Mouse (Mus musculus) heart, postnatal 36 days (tissue): Measurements from ENCODE around the gene Alox12. TPM values are rescaled to one million over a fixed set of nuclear protein-coding genes. Genes with fewer than 3 reads are reported as not detected.
A peak's percentile ranks its signal among the peaks of the same experiment; 100 is the strongest.

ENCODE experiments used
- DNase-seq, 2 experiments: peaks; one replicate each; pipeline ENCODE4 v3.0.0; 2021 to 2022
- intact Hi-C: fragments of 180-260 bp; cut with DNase I; formaldehyde crosslinking; loops from one replicate; pipeline ENCODE4 v1.15.1; 2025
- total RNA-seq, 2 experiments: library from RNA; stranded (reverse); gene quantifications; 2 replicates each; pipeline ENCODE4 v1.2.3; 2021

Gene Alox12
- total RNA-seq, 2 experiments from 2014 or later = 2.5 to 3.7 TPM

DNA sequence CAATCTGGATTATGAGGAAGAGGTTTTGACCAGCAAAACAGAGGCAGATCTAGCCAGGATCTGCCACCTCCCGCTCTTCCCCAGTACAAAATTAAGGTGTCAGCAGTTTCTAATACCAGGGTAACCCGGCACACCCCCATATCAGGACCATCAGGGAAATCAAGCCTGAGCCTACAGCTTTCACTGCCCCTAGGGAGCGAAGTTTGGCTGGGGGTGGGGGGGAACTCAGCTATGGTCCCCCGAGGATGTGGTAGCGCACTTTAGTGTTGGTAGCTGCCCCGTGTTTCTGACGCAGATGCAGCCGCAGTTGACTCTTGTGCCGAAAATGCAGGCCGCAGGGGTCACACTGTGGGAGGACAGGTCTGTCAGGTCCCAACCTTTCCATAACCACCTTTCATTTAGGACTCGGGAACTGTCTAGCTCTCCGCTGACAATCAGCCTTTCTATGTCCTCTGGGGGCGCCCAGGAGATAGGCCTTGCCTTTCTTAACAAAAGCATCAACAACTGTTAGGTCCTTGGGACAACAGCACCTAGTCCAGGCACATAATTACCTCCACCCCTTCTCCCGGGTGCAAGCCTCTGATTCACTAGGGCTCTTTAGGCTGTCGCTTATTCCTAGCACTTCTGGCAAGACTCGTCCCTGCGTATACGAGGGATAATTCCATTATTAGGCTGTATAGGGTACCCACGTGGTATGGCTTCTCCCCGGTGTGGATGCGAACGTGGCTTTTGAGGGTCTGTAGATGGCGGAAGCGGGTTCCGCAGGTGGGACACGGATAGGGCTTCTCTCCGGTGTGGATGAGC is 29.2 kb downstream of the Alox12 start:
- peak in 1 of 2 experiments; percentile 16 for DNase-seq

DNA sequence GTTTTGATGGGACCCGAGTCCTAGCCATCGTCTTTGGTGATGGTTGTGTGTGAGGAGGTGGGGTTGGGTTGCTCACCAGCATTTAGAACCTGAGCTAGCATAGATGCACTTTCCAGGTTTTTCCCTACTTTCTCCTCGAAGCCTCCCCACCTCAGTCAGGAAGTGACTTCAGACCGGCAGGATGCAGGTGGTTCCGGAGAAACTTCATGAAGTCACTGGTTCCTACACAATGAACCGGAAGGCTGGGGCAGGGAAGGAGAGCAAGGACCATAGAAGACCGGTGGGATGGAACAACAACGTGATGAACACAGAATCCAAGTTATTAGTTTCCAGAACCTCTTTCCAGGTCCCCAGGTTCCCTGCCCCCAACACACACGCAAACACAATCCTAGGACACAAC is 31.4 kb downstream of the Alox12 start:
- intact Hi-C loops = no loop called here
- DNase-seq = peak in 1 of 2 experiments; percentile 60

More for the DNA sequence above, 29.2 kb downstream of the Alox12 start:
- intact Hi-C loops = no loop called here

DNA sequence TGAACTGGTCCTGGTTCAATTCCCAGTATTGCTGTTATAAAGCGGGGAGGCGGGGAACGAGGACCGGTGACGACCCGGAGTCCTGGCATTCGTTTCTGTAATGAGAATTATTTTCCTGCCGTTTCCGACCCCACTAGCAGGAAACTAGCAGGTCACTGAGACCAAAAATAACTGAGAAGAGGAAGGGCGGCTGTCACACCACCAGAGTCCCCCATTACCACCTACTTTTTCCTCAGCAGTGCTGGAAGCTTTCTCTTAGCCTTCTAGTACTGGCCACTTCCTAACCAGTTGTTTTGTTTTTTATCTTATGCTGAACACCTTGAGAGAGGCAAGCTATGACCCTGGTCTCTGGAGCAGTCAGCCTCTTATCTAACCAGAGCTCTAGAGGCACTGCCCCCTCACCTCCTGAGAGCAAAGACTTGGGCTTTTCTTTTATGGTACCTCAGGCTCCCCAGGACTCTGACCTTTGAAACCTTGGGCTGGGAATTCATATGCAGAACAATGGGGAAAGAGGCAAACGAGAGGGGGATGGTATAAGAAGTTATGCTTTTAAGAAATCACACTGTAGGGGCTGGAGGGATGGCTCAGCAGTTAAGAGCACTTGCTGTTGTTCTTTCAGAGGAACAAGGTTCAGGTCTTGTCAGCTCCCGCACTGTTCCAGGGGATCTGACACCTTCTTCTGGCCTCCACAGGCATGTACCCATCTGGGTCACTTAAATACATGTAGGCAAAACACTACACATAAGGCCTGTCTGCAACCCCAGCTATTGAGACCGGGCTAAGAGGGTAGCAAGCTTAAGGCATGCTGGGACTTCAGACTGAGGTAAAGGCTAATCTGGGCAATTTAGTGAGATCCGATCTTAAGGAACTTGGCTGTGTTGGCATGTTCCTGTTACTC is 33.3 kb downstream of the Alox12 start:
- intact Hi-C loops = loop anchor here (1.0 kb wide), 1 partner anchor 8 kb away; no protein-coding TSS in a partner anchor

DNA sequence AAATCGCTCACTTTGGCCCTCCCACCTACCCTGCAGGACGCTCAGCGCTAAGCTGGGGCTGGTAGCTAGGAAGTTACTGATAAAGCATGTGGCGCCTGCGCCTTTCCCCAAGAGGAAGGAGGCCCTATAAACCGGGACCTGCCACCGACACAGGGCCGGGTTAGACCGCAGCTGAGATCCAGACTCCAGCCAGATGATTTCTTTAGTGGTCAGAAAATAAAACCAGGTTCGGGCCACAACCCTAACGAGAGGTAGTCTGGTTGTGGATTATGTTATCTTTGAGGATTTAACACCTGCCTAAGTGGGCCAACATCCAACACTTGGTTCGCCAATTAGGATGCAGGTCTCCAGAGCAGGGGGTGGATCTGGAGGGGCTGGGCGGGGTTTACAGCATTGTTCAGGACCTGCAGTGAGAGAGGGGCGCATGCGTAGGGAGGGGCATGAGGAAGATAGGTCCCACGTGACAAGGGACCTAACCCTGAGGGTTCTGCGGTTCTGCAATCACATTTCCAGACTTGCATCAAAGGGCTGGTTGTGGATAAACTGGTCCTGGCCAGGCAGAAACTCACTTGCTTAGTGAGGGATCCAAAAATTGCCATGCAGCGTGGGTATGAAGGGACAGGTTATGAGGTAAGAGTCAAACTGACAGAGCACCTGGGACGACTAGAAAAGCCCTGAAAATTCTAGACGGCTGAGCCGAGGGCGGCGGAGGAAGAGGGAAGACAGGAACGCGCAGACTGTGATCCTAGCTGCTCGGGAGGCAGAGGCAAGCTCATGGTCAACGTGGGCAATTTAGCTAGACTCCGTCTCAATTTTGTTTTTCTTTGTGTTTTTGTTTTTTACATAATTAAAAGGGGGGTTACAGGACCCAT is 34.2 kb downstream of the Alox12 start, which contains the start of gene Slc16a13:
Slc16a13 (minus strand) TSS at position 334 of the 872 bp plus-strand sequence.
- intact Hi-C loops = loop anchor here (1.0 kb wide), 1 partner anchor 9 kb away; no protein-coding TSS in a partner anchor
- peak; percentile 88 to 89 for DNase-seq

More for the DNA sequence above, 33.3 kb downstream of the Alox12 start:
- DNase-seq = peak in 1 of 2 experiments; percentile 48

DNA sequence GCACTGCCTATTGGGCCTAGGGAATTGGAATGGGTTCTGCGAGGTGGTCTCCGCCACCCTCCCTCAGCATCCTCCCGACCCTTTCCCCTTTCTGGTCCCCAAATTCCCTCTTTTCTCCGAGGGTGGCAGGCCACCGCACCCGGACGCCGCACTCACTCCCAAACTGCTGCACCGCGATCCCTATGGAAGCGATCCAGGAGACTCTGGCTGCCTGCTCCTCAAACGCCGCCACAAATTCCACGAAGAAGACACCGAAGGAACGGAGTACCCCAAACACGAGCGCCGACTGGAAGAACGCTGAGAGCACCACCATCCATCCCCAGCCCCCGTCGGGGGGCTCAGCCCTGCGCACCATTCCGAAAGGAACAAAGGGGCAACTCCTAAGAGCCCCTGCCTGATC is 34.8 kb downstream of the Alox12 start:
- no peak for DNase-seq
- intact Hi-C loops = no loop called here

DNA sequence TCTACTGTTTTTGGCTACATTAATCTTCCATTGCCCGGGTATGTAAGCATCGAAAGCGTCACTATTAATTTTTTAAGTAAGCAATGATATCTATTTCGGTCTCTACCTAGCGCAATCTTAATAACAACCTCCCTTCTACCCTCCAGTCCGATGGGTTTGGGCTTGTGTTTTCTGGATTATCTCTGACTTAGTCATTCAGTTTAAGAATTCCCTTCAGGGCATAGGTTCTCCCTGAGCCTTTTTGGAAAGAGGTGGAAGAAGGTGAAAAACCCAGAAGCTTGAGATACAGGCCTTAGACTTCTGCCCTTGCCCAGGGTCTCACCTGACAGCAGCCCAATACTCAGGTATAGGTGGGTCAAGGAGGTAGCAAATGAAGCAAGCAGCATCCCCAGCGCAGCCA is 35.3 kb downstream of the Alox12 start:
- intact Hi-C loops = loop anchor here (10.0 kb wide), 1 partner anchor 285 kb away; the partner anchor contains the start of gene Ybx2
- DNase-seq = no peak

DNA sequence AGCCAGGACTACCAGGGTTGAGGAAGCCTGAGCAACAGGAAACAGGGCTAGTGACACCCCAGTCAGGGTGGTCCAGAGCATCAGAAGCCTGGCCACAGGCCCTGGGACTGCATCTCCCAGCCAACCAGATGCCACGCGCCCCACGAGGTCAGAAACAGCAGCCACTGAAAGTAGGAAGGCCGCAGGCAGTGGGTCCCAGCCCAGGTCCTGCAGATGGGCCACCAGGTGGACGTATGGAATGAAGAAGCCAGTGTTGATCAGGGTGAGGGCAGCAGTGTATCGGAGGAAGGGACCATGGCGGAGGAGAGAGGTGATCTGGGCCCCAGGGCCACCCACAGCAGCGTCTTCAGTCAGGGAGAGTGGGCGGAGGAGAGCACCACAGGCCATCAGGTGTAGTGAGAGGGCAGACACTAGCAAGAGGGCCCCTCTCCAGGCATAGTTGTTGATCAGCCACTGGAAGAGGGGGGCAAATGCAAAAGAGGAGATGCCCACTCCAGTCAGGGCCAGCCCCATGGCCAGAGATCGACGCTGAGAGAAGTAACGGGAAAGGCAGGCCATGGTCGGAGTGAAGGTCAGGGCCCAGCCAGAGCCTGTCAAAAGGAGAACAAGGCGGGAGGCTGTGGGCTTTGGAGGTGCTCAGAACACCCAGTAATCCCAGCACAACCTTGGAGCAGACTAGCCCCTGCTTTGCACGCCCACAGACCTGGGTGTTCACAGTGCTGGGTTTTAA is 36.2 kb downstream of the Alox12 start:
- intact Hi-C loops = loop anchor here (10.0 kb wide), 1 partner anchor 284 kb away; the partner anchor contains the start of gene Ybx2

DNA sequence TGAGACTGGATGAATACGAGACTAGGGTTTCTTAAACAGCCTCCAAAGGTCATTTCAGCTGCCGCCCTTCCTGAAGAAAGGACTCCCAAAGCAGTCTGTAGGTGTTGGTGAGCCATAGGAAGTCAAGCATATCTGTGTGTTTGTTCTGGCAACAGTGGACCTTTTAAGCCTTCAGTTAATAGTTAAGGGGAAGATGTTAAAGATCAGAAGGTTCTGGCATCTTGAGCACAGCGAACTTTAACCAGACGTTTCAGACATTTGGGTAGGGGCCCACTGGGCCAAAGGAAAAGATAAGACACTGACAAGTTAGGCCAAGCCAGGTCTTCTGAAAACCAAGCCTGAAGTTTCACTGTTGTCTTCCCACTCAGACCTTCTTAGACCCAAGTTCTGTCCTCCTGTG is 37.1 kb downstream of the Alox12 start:
- no peak for DNase-seq
- intact Hi-C loops = loop anchor here (10.0 kb wide), 1 partner anchor 283 kb away; the partner anchor contains the start of gene Ybx2

More for the DNA sequence above, 36.2 kb downstream of the Alox12 start:
- no peak for DNase-seq

DNA sequence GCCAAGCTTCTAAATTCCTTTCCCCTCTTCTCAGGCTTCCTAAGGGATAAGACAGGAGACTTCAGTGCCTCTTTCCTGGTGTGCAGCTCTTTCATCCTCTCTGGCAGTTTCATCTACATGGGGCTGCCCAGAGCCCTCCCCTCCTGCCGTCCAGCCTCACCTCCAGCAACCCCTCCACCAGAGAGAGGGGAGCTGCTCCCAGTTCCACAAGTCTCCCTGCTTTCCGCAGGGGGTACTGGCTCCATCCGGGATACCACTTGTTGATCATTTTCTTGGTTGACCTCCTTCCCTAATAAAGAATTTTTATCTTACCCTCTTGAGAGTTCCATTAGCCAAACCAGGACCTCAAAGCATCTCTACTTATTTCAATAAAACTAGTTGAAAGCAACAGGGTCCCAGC is 39.0 kb downstream of the Alox12 start:
- intact Hi-C loops = loop anchor here (10.0 kb wide), 1 partner anchor 281 kb away; the partner anchor contains the start of gene Ybx2

DNA sequence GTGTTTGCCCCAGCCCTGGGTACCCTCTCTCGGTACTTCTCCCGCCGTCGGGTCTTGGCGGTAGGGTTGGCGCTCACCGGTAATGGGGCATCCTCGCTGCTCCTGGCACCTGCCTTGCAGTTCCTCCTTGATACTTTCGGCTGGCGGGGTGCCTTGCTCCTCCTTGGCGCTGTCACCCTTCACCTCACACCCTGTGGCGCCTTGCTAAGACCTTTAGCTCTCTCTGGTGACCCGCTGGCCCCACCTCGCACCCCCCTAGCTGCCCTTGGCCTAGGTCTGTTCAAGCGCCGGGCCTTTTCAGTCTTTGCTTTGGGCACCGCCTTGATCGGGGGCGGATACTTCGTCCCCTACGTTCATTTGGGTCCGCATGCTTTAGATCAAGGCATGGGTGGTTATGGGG is 39.9 kb downstream of the Alox12 start:
- no peak for DNase-seq
- intact Hi-C loops = loop anchor here (10.0 kb wide), 1 partner anchor 280 kb away; the partner anchor contains the start of gene Ybx2

More for the DNA sequence above, 39.0 kb downstream of the Alox12 start:
- DNase-seq = no peak

DNA sequence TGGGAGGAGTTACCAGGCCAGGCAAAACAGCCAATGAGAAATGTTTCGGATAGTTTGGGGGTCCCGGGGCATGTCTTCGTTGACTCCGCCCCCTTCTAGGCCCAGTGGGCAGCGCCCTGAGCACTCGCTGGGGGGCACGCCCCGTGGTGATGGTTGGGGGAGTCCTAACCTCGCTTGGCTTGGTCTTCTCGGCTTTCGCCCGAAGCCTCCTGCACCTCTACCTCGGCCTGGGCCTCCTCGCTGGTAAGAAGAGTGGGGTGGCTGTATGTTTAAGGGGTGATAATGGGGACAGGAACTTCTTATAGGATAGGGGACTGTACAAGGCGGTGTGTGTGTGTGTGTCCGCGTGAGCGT is 40.3 kb downstream of the Alox12 start:
- no peak for DNase-seq
- intact Hi-C loops = loop anchor here (10.0 kb wide), 1 partner anchor 280 kb away; the partner anchor contains the start of gene Ybx2

DNA sequence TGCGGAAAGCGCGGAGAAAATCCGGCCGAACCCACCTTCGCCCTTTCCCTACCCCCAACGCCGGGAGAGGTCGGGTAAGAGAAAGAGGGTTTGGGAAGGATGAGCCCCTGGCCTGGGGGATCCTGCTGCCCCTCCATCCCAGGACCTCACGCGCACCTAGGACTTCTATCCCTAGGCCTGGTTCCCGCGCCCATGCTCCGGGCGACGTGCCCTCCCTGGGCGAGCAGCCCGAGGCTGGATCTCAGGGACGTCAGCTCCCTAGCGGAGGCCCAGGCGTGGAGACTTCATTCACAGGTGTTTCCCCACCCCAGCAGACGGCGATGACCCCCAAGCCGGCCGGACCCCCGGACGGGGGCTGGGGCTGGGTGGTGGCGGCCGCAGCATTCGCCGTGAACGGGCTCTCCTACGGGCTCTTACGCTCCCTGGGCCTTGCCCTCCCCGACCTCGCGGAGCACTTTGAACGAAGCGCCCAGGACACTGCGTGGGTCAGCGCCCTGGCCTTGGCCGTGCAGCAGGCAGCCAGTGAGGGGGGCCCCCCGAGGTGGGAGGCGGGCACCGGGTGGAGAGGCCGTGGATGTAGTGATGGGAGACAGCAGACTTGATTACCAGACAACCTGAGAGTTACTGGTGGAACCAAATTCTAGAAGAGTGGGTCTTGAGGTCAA is 40.8 kb downstream of the Alox12 start:
- intact Hi-C loops = loop anchor here (10.0 kb wide), 1 partner anchor 280 kb away; the partner anchor contains the start of gene Ybx2
- DNase-seq = peak in 1 of 2 experiments; percentile 56

DNA sequence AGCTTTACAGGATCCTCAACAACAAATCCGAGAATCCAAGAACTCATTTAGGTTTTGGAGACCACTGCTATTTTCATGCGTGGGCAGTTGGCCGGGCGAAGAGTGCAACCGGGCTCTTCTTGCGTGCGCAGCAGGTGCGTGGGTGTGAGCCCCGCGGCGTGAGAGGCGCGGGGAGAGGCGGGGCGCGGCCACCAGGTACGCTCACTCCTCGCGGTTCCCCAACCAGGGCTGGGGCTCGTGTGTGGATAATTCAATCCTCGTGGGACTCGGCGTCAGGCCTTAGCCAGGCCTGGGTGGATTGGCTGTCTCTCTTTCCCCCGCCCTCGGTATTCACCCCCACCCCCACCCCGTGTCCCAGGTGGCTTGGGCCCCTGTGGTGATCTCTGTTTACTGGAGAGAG is 41.4 kb downstream of the Alox12 start:
- intact Hi-C loops = loop anchor here (1.0 to 10.0 kb wide), 2 partner anchors 138 to 279 kb away; partner anchors contain the start of gene Ybx2
- no peak for DNase-seq

DNA sequence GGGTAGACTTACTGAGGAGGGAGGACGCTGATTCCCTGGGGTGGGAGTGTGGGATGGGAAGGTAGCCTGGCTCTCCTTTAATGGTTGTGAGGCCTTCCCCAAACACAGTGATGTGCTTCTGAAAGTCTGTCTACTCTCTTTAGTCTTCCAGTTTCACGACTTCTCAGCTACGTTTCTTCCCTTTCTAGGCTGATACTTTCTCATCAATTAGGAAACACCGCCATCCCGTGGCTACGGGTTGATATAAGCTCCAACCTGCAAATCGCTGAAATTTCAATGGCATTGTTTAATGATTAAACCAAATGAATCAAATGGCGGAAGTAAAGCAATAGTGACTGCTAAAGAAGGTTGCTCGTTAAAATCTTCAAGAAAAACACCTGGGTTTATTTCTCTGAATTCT is 42.3 kb downstream of the Alox12 start:
- intact Hi-C loops = loop anchor here (1.0 to 10.0 kb wide), 2 partner anchors 138 to 278 kb away; partner anchors contain the start of gene Ybx2
- peak; percentile 69 to 70 for DNase-seq

DNA sequence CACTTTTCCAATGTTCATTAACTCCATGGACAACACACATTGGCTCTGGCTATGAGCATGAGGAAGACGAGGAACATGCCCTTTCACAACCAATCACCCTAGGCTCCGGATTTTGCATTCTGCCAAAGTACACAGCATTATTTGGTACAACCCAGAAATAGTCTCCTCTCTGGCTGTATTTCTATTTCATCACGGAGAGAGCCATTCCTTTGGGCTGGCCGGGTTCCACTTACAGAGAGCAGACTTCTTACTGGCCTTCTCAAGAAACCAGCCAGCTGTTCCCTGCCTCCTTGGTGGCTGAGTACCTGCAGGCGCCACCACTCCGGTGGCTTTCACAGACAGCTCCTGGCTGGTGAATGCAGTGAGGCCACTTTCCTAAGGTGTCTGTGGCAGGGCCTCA is 42.7 kb downstream of the Alox12 start, which contains the start of gene Slc16a11:
Slc16a11 (plus strand) TSS at position 330 of the 400 bp plus-strand sequence.
- DNase-seq = no peak
- intact Hi-C loops = loop anchor here (10.0 kb wide), 1 partner anchor 278 kb away; the partner anchor contains the start of gene Ybx2

DNA sequence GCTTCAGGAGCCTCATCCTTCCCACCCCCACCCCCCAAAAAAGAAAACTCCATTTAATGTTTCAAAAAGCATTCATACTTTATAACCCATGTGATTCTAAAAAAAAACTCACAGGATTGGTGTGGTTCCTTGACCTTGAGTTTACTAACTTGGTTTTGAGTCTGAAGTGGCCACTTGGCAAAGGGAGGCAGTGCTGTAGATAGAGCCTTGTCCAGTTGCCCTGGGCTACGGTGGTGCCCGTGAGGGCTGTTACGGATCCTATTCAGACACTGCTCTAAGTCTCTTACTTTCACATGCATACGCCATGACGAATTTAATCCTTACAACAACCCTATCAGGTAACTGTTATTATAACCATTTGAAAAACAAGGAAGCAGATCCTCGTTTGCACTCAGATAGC is 43.2 kb downstream of the Alox12 start:
- no peak for DNase-seq
- intact Hi-C loops = loop anchor here (10.0 kb wide), 1 partner anchor 277 kb away; the partner anchor contains the start of gene Ybx2

DNA sequence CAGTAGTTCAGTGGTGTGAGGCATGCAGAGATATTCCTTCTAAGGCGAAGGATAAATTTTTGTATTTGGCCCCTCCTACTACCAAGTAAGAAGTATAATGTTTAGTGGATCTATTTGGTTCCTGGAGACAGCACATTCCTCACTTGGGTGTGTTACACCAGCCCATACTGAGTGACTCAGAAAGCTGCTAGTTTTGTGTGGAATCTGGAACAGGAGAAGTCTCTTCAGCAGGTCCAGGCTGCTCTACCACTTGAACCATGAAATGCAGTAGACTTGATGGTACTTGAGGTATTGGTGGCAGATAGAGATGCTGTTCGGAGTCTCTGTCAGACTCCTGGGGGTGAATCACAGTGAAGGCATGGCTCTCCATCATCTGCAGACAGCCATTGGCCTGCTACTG is 44.5 kb downstream of the Alox12 start:
- intact Hi-C loops = loop anchor here (10.0 kb wide), 1 partner anchor 276 kb away; the partner anchor contains the start of gene Ybx2
- DNase-seq = no peak
